Mouse (Mus musculus): ENCODE results near the gene Mrps21.

GRCm38 (mm10) chr3:95850611-95851010 lies 20.7 kb downstream of the Mrps21 start:
- TF ChIP-seq POLR2A (IDR thresholded peaks at IDR 0.05; ENCODE audit: low read depth, low read length) (no peak), CTCF (IDR thresholded peaks at IDR 0.05; ENCODE audit: extremely low read depth, insufficient read length, insufficient replicate concordance, low read depth, low read length) (no peak)

All from small intestine, adult 2 months (tissue).